Mouse (Mus musculus): Measurements from ENCODE around the gene Gm42715. TPM values are rescaled to one million over a fixed set of nuclear protein-coding genes. Genes with fewer than 3 reads are reported as not detected.
A peak's percentile ranks its signal among the peaks of the same experiment; 100 is the strongest.

The Gm42715 gene
- total RNA-seq, 2 experiments from 2014 or later = 4.8 to 26.8 TPM

- peak; percentile 69 for ATAC-seq (replicated peaks; ENCODE audit: poor library complexity)
These were observed 95.8 kb downstream of the Gm42715 start, which contains the start of gene Zfp629 for GRCm38 (mm10) chr7:127614891-127615843. Zfp629 (minus strand) TSS chr7:127615797.

GRCm38 (mm10) chr7:127616336-127616735, 97.0 kb downstream of the Gm42715 start:
- ATAC-seq (replicated peaks; ENCODE audit: poor library complexity) = no peak

Other genes starting within 250 kb of the Gm42715 start
- 63.9 and 74.4 TPM in 2 replicates for gene Sephs2, start 245.5 kb upstream of the Gm42715 start, total RNA-seq (2015)
- 161 and 168 TPM in 2 replicates for gene Sephs2, start 245.5 kb upstream of the Gm42715 start, total RNA-seq (2017)
- gene Itgal, start 223.3 kb upstream of the Gm42715 start, total RNA-seq (2015) = 50.3 and 53.6 TPM in 2 replicates
- 21.4 and 23.8 TPM in 2 replicates for gene Itgal, start 223.3 kb upstream of the Gm42715 start, total RNA-seq (2017)
- gene Zfp768, start 174.0 kb upstream of the Gm42715 start, total RNA-seq (2015) = 2.3 and 3.2 TPM in 2 replicates
- gene Zfp768, start 174.0 kb upstream of the Gm42715 start, total RNA-seq (2017) = 6.5 and 8.9 TPM in 2 replicates
- gene Zfp747, start 143.5 kb upstream of the Gm42715 start, total RNA-seq (2015) = 4.2 and 4.3 TPM in 2 replicates
- 7.4 and 9.2 TPM in 2 replicates for gene Zfp747, start 143.5 kb upstream of the Gm42715 start, total RNA-seq (2017)
- 1.5 and 2.1 TPM in 2 replicates for gene 9130019O22Rik, start 132.4 kb upstream of the Gm42715 start, total RNA-seq (2015)
- 4.2 and 6.5 TPM in 2 replicates for gene 9130019O22Rik, start 132.4 kb upstream of the Gm42715 start, total RNA-seq (2017)
- gene E430018J23Rik, start 126.0 kb upstream of the Gm42715 start, total RNA-seq (2015) = 1.0 and 1.5 TPM in 2 replicates
- gene E430018J23Rik, start 126.0 kb upstream of the Gm42715 start, total RNA-seq (2017) = 2.3 and 4.8 TPM in 2 replicates
- gene Zfp764, start 112.8 kb upstream of the Gm42715 start, total RNA-seq (2015) = 9.3 and 10.9 TPM in 2 replicates
- gene Zfp764, start 112.8 kb upstream of the Gm42715 start, total RNA-seq (2017) = 9.9 and 12.4 TPM in 2 replicates
- 7.1 and 9.0 TPM in 2 replicates for gene Zfp688, start 97.5 kb upstream of the Gm42715 start, total RNA-seq (2015)
- 4.7 and 5.9 TPM in 2 replicates for gene Zfp688, start 97.5 kb upstream of the Gm42715 start, total RNA-seq (2017)
- gene Zfp689, start 70.4 kb upstream of the Gm42715 start, total RNA-seq (2015) = 2.2 and 2.3 TPM in 2 replicates
- 1.2 and 3.0 TPM in 2 replicates for gene Zfp689, start 70.4 kb upstream of the Gm42715 start, total RNA-seq (2017)
- 74.8 and 85.3 TPM in 2 replicates for gene Prr14, start 60.0 kb upstream of the Gm42715 start, total RNA-seq (2015)
- gene Prr14, start 60.0 kb upstream of the Gm42715 start, total RNA-seq (2017) = 22.6 and 27.2 TPM in 2 replicates
- 90.7 and 101 TPM in 2 replicates for gene Fbrs, start 40.4 kb upstream of the Gm42715 start, total RNA-seq (2015)
- gene Fbrs, start 40.4 kb upstream of the Gm42715 start, total RNA-seq (2017) = 19.5 and 20.0 TPM in 2 replicates
- gene Srcap, start 7.6 kb upstream of the Gm42715 start, total RNA-seq (2015) = 64.0 and 78.0 TPM in 2 replicates
- gene Srcap, start 7.6 kb upstream of the Gm42715 start, total RNA-seq (2017) = 20.6 and 24.1 TPM in 2 replicates
- gene Tmem265, start 41.8 kb downstream of the Gm42715 start, total RNA-seq (2015) = 1.7 TPM in 1 of 2 replicates, not detected in the other
- gene Tmem265, start 41.8 kb downstream of the Gm42715 start, total RNA-seq (2017) = 2.3 and 2.5 TPM in 2 replicates
- 27.1 and 32.3 TPM in 2 replicates for gene Phkg2, start 53.8 kb downstream of the Gm42715 start, total RNA-seq (2015)
- 26.7 and 29.2 TPM in 2 replicates for gene Phkg2, start 53.8 kb downstream of the Gm42715 start, total RNA-seq (2017)
- gene Ccdc189, start 69.0 kb downstream of the Gm42715 start, total RNA-seq (2015) = 1.8 and 2.2 TPM in 2 replicates
- gene Ccdc189, start 69.0 kb downstream of the Gm42715 start, total RNA-seq (2017) = 2.5 and 3.1 TPM in 2 replicates
- gene Rnf40, start 69.2 kb downstream of the Gm42715 start, total RNA-seq (2015) = 11.7 and 16.5 TPM in 2 replicates
- gene Rnf40, start 69.2 kb downstream of the Gm42715 start, total RNA-seq (2017) = 36.9 and 41.9 TPM in 2 replicates
- 5.4 and 8.4 TPM in 2 replicates for gene Zfp629, start 96.2 kb downstream of the Gm42715 start, total RNA-seq (2015)
- gene Zfp629, start 96.2 kb downstream of the Gm42715 start, total RNA-seq (2017) = 8.5 and 11.3 TPM in 2 replicates
- 61.1 and 63.4 TPM in 2 replicates for gene Bcl7c, start 189.3 kb downstream of the Gm42715 start, total RNA-seq (2015)
- gene Bcl7c, start 189.3 kb downstream of the Gm42715 start, total RNA-seq (2017) = 38.1 and 44.6 TPM in 2 replicates
- 0.83 and 1.8 TPM in 2 replicates for gene Ctf1, start 193.2 kb downstream of the Gm42715 start, total RNA-seq (2015)
- gene Ctf1, start 193.2 kb downstream of the Gm42715 start, total RNA-seq (2017) = 0.42 and 1.9 TPM in 2 replicates
- not detected in 2 replicates for gene Ctf2, start 212.6 kb downstream of the Gm42715 start, total RNA-seq (2015)
- gene Ctf2, start 212.6 kb downstream of the Gm42715 start, total RNA-seq (2017) = not detected in 2 replicates
- 5.6 and 5.7 TPM in 2 replicates for gene Fbxl19, start 225.0 kb downstream of the Gm42715 start, total RNA-seq (2015)
- gene Fbxl19, start 225.0 kb downstream of the Gm42715 start, total RNA-seq (2017) = 14.2 and 16.1 TPM in 2 replicates